Mouse (Mus musculus): ENCODE data around the gene Lhpp.

Lhpp gene

GRCm38 (mm10) chr7:132599071-132599975 lies 11.1 kb upstream of the Lhpp start, which contains the start of gene Nkx1-2:
TSS of gene Nkx1-2 (minus strand) at chr7:132599637.
- no peak for DNase-seq

GRCm38 (mm10) chr7:132600026-132600425 lies 10.4 kb upstream of the Lhpp start:
- no peak for DNase-seq

GRCm38 (mm10) chr7:132600926-132601325 lies 9.5 kb upstream of the Lhpp start:
- DNase-seq, result no peak

GRCm38 (mm10) chr7:132604720-132605119 lies 5.7 kb upstream of the Lhpp start:
- no peak for DNase-seq

- DNase-seq, result no peak
Observed at GRCm38 (mm10) chr7:132605689-132606088, 4.7 kb upstream of the Lhpp start.

- no peak for DNase-seq
Observed at GRCm38 (mm10) chr7:132608316-132609020, 2.0 kb upstream of the Lhpp start.

GRCm38 (mm10) chr7:132611530-132611929 lies 1.1 kb downstream of the Lhpp start:
- no peak for DNase-seq

GRCm38 (mm10) chr7:132615346-132615745 lies 4.9 kb downstream of the Lhpp start:
- DNase-seq, result no peak

GRCm38 (mm10) chr7:132616391-132616790 lies 6.0 kb downstream of the Lhpp start:
- DNase-seq, result no peak

GRCm38 (mm10) chr7:132617021-132617564 lies 6.7 kb downstream of the Lhpp start:
- DNase-seq, result no peak

GRCm38 (mm10) chr7:132619549-132619948 lies 9.1 kb downstream of the Lhpp start:
- DNase-seq, result no peak

- DNase-seq, result no peak
Observed at GRCm38 (mm10) chr7:132619975-132620918, 9.8 kb downstream of the Lhpp start.

- DNase-seq, result no peak
Observed at GRCm38 (mm10) chr7:132624161-132624560, 13.7 kb downstream of the Lhpp start.

GRCm38 (mm10) chr7:132626174-132626573 lies 15.7 kb downstream of the Lhpp start:
- DNase-seq, result no peak

GRCm38 (mm10) chr7:132627448-132627847 lies 17.0 kb downstream of the Lhpp start:
- DNase-seq, result no peak

GRCm38 (mm10) chr7:132631313-132631712 lies 20.9 kb downstream of the Lhpp start:
- DNase-seq, result peak; percentile 54

GRCm38 (mm10) chr7:132637292-132637691 lies 26.9 kb downstream of the Lhpp start:
- DNase-seq, result no peak

- DNase-seq, result no peak
Observed at GRCm38 (mm10) chr7:132638446-132639087, 28.1 kb downstream of the Lhpp start.

GRCm38 (mm10) chr7:132640946-132641345 lies 30.5 kb downstream of the Lhpp start:
- peak; percentile 43 for DNase-seq

GRCm38 (mm10) chr7:132641606-132642005 lies 31.2 kb downstream of the Lhpp start:
- DNase-seq, result no peak

GRCm38 (mm10) chr7:132644605-132645279 lies 34.3 kb downstream of the Lhpp start:
- no peak for DNase-seq

All from right cerebral cortex, postnatal 4 days (tissue).